Mouse (Mus musculus): ENCODE results near the gene Mthfr. TPM values are rescaled to one million over a fixed set of nuclear protein-coding genes. Genes with fewer than 3 reads are reported as not detected.
A peak's percentile ranks its signal among the peaks of the same experiment; 100 is the strongest.

Mthfr gene
- 23.2 and 24.8 TPM in 2 replicates for polyA plus RNA-seq (2015; fragmentation: Nextera tagmentation; extraction: Ambion mirVana)

DNA sequence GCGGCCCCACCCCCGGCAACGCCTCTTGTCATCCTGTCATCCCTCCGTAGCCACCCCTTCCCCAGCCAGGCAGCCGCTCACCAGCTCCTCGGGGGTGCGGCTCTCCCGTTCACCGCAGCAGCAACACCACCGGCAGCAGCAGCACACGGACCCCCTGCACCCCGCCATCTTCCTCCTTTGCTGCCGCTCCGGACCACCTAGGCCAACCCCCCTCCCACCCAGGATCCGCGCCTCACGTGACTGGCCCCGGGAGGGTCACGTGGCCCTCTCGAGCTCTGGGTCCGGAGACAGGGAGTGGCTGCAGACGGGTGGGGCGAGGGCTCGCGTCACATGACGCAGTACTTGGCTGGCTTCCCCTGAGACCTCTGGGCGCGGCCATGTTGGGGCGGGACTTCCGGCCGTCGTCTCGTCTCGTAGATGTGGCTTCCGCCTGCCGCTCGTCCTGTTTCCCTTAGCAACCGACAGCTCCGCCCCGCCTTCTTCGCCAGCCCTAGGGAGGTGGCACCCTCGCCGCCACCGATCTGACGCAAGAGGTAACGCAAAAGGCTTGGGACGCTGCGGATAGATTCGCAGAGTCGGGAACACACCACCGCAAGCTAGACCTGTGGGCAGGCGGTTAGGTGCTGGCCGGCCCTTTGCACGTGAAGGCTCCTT lies at the start of gene Mthfr, which contains the start of gene Clcn6:
Mthfr (plus strand) TSS at position 478 of the 654 bp plus-strand sequence.
Clcn6 (minus strand) TSS at position 222 of the 654 bp plus-strand sequence.
- H3K9ac ChIP-seq = peak within 1 kb of the TSS; percentile 77
- under 1% methylated on average over 54 of the region's 54 CpGs for WGBS
- H3K36me3 ChIP-seq (replicated peaks) = no peaks in the 10 kb centered on the region
- peak within 1 kb of the TSS; percentile 73 for H3K4me2 ChIP-seq
- peaks cover 56% of the 10 kb centered on the region for H3K4me1 ChIP-seq
- no peaks in the 10 kb centered on the region for H3K9me3 ChIP-seq
- no peaks in the 10 kb centered on the region for H3K27me3 ChIP-seq (replicated peaks)
- H3K27ac ChIP-seq = peak within 1 kb of the TSS; percentile 88
- ATAC-seq (replicated peaks) = peak; percentile 93
- peak within 1 kb of the TSS; percentile 70 for H3K4me3 ChIP-seq

DNA sequence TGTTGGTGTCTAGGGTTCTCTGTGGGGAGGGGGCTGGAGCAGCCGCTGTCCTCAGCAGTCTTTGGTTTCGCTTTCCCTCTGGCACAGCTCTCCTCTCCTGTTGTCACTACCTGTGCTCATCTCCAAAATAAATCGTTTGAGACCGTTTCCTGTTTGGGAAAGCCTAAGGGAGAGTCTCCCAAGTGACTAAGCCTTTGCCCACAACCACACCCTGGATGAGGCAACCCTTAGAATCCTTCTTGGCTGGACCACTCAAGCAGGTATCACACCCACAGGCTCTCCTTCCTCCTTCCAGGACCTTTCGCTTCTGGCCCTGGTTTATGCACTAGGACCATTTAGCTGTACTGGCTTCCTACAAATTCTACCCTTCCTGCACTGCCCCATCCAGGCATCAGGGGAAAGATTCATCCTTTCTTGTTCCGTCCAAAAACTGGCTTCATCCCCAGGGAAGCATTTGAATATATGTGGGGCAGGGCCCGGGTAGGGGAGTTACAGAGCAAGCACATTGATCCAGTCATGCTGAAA lies 45.2 kb upstream of the Mthfr start:
- H3K36me3 ChIP-seq (replicated peaks) = no peaks in the 10 kb centered on the region
- no peaks in the 10 kb centered on the region for H3K4me1 ChIP-seq
- H3K9ac ChIP-seq = no peak overlapping the region
- H3K27me3 ChIP-seq (replicated peaks) = no peaks in the 10 kb centered on the region
- ATAC-seq (replicated peaks) = no peak
- H3K4me2 ChIP-seq = no peak overlapping the region
- H3K9me3 ChIP-seq = no peaks in the 10 kb centered on the region
- no peak overlapping the region for H3K27ac ChIP-seq
- 66% methylated on average over 7 of the region's 7 CpGs for whole genome bisulfite sequencing
- H3K4me3 ChIP-seq = no peak overlapping the region

DNA sequence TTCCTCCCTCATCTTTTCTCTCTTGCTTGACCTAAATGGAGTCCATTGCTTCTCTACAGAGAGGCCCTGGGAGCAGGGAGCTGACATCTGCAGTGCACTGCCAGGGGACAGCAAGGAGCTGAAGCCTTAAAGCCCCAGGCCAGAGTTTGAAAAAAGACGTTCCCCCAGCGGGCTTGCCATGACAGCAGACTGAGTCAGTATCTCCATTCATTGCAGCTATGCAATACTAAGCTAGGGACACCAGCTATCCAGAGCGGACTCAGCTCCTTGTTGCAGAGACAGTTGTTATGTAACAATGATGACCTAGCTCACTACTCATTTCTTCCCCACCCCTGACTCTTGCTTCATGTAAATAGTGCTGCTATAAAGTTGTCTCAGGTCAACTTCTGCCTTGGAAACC lies 43.6 kb upstream of the Mthfr start:
- H3K4me3 ChIP-seq = no peak overlapping the region
- no peak for ATAC-seq (replicated peaks)

DNA sequence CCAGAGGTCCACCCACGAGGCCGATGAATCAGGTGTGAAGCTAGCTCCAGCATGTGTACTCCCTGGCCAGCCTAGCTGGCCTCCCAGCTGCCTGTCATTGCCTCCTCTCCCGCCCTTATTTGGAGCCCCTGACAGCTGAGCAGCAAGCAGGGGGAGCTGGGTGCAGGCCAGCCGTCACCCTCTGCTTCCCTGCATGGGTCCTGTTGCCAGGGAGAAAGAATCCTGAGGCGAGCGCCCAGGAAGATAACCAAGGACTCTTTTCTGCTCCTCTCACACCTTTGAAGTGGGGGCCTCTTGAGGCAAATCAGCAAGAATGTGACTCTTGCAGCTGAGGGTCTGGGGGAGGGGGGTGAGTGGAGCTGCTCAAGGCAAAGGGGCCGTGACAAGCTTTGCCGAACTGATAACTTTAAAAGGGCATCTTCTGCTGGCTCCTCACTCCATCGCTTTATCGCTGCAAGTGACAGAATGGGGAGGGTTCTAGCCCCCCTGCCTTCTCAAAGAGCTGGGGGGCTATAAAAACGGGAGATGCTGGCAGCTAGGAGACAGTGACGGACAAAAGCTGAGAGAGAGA lies 38.6 kb upstream of the Mthfr start, which contains the start of gene Nppa:
Nppa (plus strand) TSS at position 521 of the 571 bp plus-strand sequence.
- H3K27me3 ChIP-seq (replicated peaks) = no peaks in the 10 kb centered on the region
- ATAC-seq (replicated peaks) = peak; percentile 63
- H3K36me3 ChIP-seq (replicated peaks) = 0 out of 2 replicates have a peak, but pooled peaks cover 9% of the 10 kb centered on the region
- peaks cover 24% of the 10 kb centered on the region for H3K4me1 ChIP-seq
- H3K27ac ChIP-seq = peak within 1 kb of the TSS; percentile 61
- WGBS = 29% methylated on average over 12 of the region's 12 CpGs
- H3K4me3 ChIP-seq = no peak within 1 kb of the TSS
- H3K9ac ChIP-seq = no peak within 1 kb of the TSS
- H3K4me2 ChIP-seq = no peak within 1 kb of the TSS; the same call in 1 of the 2 replicates
- no peaks in the 10 kb centered on the region for H3K9me3 ChIP-seq

More for the DNA sequence above, 43.6 kb upstream of the Mthfr start:
- Histone ChIP-seq H3K27me3 (replicated peaks) (no peaks in the 10 kb centered on the region), H3K27ac (no peak overlapping the region), H3K4me1 (peaks cover 4% of the 10 kb centered on the region), H3K36me3 (replicated peaks) (no peaks in the 10 kb centered on the region), H3K9me3 (no peaks in the 10 kb centered on the region), H3K4me2 (no peak overlapping the region), H3K9ac (no peak overlapping the region)
- 77% methylated on average over 3 of the region's 3 CpGs for WGBS

DNA sequence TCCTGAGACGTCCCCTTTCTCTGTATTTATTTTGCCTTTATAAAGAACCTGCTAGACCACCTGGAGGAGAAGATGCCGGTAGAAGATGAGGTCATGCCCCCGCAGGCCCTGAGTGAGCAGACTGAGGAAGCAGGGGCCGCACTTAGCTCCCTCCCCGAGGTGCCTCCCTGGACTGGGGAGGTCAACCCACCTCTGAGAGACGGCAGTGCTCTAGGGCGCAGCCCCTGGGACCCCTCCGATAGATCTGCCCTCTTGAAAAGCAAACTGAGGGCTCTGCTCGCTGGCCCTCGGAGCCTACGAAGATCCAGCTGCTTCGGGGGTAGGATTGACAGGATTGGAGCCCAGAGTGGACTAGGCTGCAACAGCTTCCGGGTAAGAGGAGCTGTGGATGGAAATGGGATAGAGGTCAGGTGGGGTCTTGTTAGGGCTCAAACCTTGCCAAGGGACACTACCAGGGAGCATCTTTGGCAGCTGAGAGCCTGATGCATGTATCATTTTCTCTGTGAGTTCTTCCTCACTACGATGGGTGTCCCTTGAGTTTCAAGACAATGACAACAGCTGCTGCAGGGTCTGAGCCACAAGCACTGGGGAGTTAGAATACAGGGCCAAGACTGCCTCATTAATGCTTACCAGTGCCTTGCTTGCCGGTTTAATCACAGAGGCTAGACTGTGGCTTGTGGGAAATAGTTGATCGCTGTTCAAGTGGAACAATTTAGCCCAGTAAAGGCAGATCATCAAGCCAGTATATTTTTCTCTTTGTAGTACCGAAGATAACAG lies 37.7 kb upstream of the Mthfr start:
- peak; percentile 46 for ATAC-seq (replicated peaks)
- no peaks in the 10 kb centered on the region for H3K9me3 ChIP-seq
- H3K9ac ChIP-seq = no peak overlapping the region
- peaks cover 24% of the 10 kb centered on the region for H3K4me1 ChIP-seq
- 60% methylated on average over 17 of the region's 17 CpGs for WGBS
- H3K27ac ChIP-seq = peak overlapping the region; percentile 61
- peaks cover 18% of the 10 kb centered on the region for H3K36me3 ChIP-seq (replicated peaks)
- H3K4me3 ChIP-seq = no peak overlapping the region
- no peaks in the 10 kb centered on the region for H3K27me3 ChIP-seq (replicated peaks)
- H3K4me2 ChIP-seq = no peak overlapping the region; the same call in 1 of the 2 replicates

DNA sequence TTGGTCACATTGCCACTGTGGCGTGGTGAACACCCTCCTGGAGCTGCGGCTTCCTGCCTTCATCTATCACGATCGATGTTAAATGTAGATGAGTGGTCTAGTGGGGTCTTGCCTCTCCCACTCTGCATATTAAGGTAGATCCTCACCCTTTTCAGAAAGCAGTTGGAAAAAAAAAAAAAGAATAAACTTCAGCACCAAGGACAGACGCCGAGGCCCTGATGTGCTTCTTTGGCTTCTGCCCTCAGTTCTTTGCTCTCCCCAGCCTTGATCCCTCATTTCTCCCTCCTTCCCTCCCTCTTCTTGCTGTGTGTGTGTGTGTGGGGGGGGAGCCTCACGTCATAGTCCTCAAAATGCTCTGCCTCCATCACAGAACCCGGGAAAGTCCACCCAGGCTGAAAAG lies 37.0 kb upstream of the Mthfr start:
- Histone ChIP-seq H3K4me2 (no peak overlapping the region; the same call in 1 of the 2 replicates), H3K36me3 (replicated peaks) (peaks cover 24% of the 10 kb centered on the region), H3K9ac (no peak overlapping the region), H3K9me3 (no peaks in the 10 kb centered on the region), H3K4me1 (peaks cover 24% of the 10 kb centered on the region), H3K4me3 (no peak overlapping the region), H3K27me3 (replicated peaks) (no peaks in the 10 kb centered on the region), H3K27ac (peak overlapping the region; percentile 61)
- 34% methylated on average over 8 of the region's 8 CpGs for WGBS
- peak; percentile 5; the same call in 1 of the 2 replicates for ATAC-seq (replicated peaks)

DNA sequence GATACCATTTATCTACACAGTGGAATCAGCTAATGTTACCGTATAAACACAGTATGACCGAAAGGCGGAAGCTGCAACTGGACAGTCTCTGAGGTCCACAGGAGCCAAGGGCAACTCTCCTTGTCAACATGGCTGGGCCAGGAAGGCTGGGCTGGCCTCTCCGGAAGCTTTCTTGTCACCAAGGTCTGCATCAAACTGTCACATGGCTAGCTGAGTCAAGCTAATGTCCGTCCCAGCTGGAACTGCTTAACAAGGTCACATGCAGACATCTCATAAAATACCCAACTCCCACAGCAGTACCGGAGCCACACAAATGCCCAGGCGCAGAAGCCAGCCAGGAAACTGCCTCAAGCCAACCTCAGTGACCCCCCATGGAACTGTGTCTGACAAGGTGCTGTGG lies 34.5 kb upstream of the Mthfr start:
- H3K4me3 ChIP-seq = no peak overlapping the region
- ATAC-seq (replicated peaks) = no peak
- no peak overlapping the region for H3K27ac ChIP-seq
- H3K9ac ChIP-seq = no peak overlapping the region
- no peaks in the 10 kb centered on the region for H3K9me3 ChIP-seq
- peaks cover 44% of the 10 kb centered on the region for H3K36me3 ChIP-seq (replicated peaks)
- WGBS = 94% methylated on average over 7 of the region's 7 CpGs
- H3K4me2 ChIP-seq = no peak overlapping the region
- no peaks in the 10 kb centered on the region for H3K27me3 ChIP-seq (replicated peaks)
- peaks cover 24% of the 10 kb centered on the region for H3K4me1 ChIP-seq

DNA sequence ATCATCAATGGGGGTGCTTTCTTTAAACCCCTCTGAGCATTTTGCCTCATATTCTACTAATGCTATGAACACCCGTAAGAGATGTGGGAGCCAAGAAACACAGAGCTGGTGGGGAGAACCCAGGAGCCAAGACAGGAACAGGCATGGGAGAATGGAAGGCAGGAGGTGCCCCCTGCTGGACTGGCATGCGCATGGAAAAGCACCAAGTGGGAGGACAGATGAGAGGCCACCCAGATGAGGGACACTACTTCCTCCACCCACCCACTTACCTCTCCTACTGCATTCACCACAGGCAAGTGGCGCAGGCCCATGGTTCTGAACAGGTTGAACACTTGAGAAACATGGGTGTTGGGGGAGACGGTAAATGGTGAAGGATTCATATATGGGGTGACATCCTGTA lies 30.5 kb upstream of the Mthfr start:
- Histone ChIP-seq H3K9ac (no peak overlapping the region), H3K27ac (no peak overlapping the region), H3K36me3 (replicated peaks) (peaks cover 83% of the 10 kb centered on the region), H3K4me1 (no peaks in the 10 kb centered on the region), H3K4me3 (no peak overlapping the region), H3K9me3 (no peaks in the 10 kb centered on the region), H3K27me3 (replicated peaks) (no peaks in the 10 kb centered on the region), H3K4me2 (no peak overlapping the region)
- 79% methylated on average over 4 of the region's 4 CpGs for WGBS
- ATAC-seq (replicated peaks) = no peak

DNA sequence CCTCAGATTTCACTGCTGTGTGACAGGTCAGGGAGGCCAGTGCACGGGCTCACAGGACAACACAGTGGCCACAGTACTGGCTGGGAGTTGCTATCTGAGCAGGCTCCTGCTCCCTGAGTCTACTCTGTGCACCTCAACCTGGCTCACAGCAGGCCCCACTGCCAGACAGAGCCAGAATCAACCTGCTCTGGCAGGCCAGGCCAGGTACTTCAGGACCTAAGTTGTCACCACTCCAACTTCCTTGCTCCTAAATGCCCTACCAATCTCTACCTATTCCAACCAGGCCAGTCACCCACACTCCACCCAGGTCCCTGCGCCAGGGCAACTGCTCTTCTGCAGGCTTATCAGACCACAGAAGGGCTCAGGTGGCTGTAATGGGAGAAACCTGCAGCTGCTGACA lies 29.2 kb upstream of the Mthfr start:
- WGBS = 92% methylated on average over 2 of the region's 2 CpGs
- ATAC-seq (replicated peaks) = no peak

DNA sequence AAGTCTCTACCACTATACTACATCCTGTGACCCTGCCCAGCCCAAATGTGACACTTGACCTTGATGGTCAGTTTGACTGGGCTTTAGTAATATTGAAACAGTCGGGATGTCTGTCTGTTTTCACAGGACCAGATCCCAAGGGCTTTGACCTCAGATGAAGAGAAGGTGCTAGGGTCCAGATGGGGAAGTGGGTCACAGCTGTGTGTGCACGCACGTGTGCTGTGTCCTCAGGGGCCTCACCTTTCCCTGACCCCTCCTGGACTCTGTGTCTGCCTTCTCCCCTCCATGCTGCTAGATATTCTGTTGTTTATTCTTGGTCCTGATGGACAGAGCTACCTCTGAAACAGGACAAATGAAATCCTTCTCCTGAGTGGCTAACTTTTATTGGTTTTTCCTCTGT lies 27.5 kb upstream of the Mthfr start:
- H3K4me2 ChIP-seq = no peak overlapping the region
- no peak overlapping the region for H3K4me3 ChIP-seq
- ATAC-seq (replicated peaks) = no peak
- H3K9me3 ChIP-seq = no peaks in the 10 kb centered on the region
- no peaks in the 10 kb centered on the region for H3K27me3 ChIP-seq (replicated peaks)
- H3K36me3 ChIP-seq (replicated peaks) = peaks cover 92% of the 10 kb centered on the region
- no peak overlapping the region for H3K9ac ChIP-seq
- no peak overlapping the region for H3K27ac ChIP-seq
- WGBS = 82% methylated on average over 3 of the region's 3 CpGs
- no peaks in the 10 kb centered on the region for H3K4me1 ChIP-seq

More for the DNA sequence above, 29.2 kb upstream of the Mthfr start:
- H3K4me1 ChIP-seq = no peaks in the 10 kb centered on the region
- H3K36me3 ChIP-seq (replicated peaks) = peaks cover 90% of the 10 kb centered on the region
- H3K9ac ChIP-seq = no peak overlapping the region
- no peak overlapping the region for H3K27ac ChIP-seq
- no peaks in the 10 kb centered on the region for H3K27me3 ChIP-seq (replicated peaks)
- H3K9me3 ChIP-seq = no peaks in the 10 kb centered on the region
- H3K4me3 ChIP-seq = no peak overlapping the region
- no peak overlapping the region for H3K4me2 ChIP-seq

DNA sequence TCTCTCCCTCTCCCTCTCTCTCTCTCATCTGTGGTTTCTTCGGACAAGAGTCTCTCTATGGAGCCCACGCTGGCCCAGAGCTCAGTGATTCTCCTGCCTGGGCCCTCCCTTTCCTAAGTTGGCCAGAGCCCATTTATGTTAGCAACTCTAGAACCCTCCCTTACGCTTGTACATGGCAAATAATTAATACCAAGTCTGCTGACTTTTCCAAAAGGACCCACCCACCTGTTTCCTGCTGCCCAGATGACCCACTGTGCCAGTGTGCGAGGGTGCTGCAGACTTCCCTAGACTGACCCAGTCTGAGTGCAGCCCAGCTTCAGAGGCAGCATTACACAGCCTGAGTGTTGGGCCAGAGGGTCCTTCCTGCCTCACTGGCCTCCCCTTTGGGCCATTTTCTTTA lies 26.7 kb upstream of the Mthfr start:
- no peaks in the 10 kb centered on the region for H3K9me3 ChIP-seq
- no peak overlapping the region for H3K4me2 ChIP-seq
- H3K27ac ChIP-seq = no peak overlapping the region
- no peak overlapping the region for H3K4me3 ChIP-seq
- 91% methylated on average over 4 of the region's 4 CpGs for WGBS
- no peaks in the 10 kb centered on the region for H3K27me3 ChIP-seq (replicated peaks)
- no peaks in the 10 kb centered on the region for H3K4me1 ChIP-seq
- no peak overlapping the region for H3K9ac ChIP-seq
- H3K36me3 ChIP-seq (replicated peaks) = peaks cover 92% of the 10 kb centered on the region
- no peak for ATAC-seq (replicated peaks)

DNA sequence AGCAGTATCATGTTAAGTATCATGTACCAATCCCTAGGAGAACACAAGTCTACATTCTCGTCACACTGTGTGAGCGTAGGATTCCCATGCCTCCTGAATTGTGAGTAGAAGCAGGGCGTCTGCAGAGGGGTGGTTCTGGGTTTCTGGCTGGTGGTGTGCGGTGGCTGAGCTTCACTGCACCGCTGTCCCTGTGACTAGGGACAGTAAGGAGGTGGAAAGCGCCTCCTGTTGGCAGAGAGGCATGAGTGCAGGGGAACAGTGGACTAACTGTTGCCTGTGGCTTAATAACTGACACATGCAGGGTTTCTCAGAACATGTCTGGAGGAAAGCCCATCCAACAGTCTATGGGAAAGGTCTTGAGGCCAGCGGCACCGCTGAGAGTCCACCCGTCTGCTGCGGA lies 23.5 kb upstream of the Mthfr start:
- WGBS = 84% methylated on average over 10 of the region's 10 CpGs
- Histone ChIP-seq H3K27me3 (replicated peaks) (no peaks in the 10 kb centered on the region), H3K9me3 (no peaks in the 10 kb centered on the region), H3K4me3 (no peak overlapping the region), H3K4me2 (no peak overlapping the region), H3K4me1 (no peaks in the 10 kb centered on the region), H3K36me3 (replicated peaks) (peaks cover 91% of the 10 kb centered on the region), H3K27ac (no peak overlapping the region), H3K9ac (no peak overlapping the region)
- ATAC-seq (replicated peaks) = no peak

Data from midbrain, embryonic 15.5 days (tissue).